Mouse (Mus musculus): ENCODE data around the gene S1pr3.

The S1pr3 gene

DNA sequence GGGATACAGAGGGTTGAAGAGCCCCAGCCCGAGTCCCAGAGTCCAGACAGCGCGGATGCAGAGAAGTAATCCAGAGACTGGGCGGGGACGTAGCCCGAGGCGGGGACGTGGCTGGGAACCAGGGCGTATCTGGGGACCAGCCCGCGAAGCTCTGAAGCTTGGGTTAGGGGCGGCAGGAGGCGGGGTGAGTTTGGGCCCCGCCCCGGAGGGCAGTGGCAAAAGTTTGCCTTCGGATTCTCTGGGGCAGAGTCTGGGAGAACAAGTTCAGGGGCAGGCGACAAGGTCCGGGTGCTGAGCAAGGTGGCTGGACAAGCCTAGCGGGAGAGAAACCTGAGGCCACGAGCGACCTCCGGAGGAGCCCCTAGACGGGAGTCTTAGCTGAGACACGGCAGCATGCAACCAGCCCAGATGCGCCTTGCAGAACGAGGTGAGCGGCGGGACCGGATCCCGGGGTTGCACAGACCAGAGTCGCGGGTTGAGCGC, at the start of gene S1pr3:
Gene S1pr3, plus strand, starts transcription at position 121 of the 483 bp plus-strand sequence.
- no peak for DNase-seq (ENCODE audit: low spot score)

DNA sequence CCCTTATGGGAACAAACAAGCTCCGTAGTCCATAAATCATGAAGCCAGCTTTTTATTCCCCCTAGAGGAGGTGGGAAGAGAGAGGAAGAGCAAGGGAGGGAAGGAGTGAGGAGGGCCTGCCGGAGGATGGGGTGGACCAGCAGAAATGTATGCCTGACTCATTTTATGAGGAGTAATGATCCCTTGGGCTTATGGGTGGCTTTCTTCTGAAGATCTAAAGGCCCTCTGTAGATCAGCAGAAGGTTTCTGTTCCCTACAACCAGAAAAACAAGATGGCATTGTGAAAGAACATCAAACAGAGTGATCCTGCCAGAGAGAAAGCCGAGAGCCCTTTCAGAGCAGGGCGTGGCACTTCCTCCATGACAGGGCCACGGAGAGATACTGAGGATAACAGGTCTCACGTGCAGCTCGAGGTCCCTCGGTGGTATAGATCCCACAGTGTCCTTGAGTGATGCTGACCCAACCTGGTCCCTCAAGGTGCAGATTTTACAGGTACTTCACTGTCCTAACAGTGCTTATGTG, 47.9 kb upstream of the S1pr3 start:
- no peak for DNase-seq (ENCODE audit: low spot score)

DNA sequence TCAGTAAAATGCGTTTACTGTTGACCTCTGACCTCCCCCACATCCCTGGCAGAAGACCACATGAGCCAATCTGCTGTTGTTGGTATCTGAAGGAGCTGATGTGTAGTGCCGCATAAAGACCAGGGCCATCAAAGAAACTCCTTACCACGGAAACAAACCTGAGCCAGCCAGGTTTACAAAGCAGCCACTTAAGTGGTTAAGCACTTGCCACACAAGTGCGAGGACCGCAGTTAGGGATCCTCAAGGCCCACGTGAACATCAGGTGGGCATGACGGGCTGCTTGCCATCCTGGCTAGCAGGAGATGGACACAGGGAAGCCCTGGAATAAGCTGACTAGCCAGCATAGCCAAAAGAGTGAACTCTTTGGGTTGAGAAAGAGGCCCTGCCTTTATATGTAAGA, 45.0 kb upstream of the S1pr3 start:
- no peak for DNase-seq (ENCODE audit: low spot score)

DNA sequence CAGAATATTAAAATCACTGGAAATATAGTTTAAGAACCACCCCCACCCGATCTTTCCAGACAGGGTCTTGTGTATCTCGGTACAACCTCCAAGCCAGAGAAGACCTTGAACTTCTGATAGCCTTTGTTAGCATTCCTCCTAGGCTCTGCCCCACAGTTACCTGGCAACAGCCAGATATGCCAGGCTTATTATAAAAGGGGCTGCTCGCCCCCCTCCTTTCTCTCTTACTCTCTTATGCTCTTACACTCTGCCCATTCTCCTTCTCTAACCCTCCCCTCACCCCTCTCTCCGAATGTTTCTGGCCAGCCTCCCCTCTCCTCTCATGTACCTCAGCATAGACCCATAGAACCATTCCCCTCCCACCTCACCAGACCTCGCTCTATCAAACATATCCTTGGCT, 44.5 kb upstream of the S1pr3 start:
- DNase-seq (ENCODE audit: low spot score) = no peak

DNA sequence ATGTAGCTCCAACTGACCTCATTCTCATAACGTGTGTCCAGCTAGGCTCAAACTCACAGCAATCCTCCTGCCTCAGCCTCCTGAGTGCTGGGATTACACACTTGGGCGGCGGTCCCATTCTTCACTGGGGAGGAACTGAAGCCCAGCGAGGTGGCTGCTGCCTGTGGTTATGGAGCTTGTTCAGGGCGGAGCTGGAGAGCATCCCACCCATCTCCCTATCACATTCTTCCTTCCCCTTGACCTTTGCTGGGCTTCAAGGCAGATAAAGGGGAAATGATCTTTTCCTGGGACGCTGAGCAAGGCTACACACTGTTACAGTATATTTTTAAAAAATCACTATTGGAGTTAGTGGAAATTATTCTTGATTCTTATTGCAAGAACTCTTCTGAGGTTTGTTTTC, 43.2 kb upstream of the S1pr3 start:
- DNase-seq (ENCODE audit: low spot score) = no peak

DNA sequence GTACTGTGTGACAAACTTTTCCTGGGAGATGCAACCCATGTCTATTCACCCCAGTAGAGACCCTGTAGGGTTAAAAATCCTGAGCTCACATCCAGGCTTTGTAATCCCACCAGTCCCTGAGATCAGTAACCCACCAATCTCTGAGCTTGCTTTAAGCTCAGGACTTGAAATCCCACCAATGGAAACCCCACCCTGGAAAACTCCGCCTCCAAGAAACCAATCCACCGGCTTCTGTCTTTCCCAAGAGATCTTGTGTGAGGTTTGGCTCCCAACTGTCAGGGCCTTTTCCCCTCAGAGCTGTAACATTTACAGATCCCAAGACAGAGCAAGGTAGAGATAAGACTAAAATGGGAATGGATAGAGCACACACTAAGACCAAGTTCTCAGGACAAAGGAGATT, 40.1 kb upstream of the S1pr3 start:
- DNase-seq (ENCODE audit: low spot score) = no peak

DNA sequence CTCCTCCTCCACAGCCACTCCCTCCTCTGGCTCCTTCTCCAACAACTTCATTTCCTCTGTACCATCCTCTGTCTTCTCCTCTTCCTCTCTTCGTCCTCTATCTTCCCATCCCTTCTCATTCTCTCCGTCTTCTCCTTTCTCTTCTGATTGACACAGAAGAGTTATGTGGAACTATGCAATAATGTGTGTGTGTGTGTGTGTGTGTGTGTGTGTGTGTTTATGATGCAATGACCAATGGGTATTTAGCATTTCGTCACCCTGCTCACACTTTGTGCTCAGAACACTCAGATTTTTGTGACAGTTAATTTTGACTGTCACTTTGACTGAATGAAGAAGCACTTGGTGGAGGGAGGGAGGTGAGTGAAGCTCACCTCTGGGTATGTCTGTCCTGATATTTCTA, 39.1 kb upstream of the S1pr3 start:
- DNase-seq (ENCODE audit: low spot score) = no peak

DNA sequence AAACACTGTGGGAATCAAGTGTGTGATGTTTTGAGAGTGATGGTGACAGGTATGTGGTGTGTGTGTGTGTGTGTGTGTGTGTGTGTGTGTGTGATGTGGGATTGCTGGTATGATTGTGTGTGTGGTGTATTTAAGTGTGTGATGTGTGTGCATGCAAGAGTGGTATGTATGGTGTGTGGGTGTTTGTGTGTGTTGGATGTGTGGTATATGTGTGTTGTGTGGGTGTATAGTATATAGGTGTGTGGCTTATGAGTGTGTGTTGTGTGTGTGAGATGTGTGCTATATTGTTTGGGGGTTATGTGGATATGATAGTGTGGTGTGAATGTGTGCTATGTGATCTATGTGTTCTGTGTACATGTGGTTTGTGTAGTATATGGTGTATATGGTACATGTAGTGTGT, 35.4 kb upstream of the S1pr3 start:
- no peak for DNase-seq (ENCODE audit: low spot score)

DNA sequence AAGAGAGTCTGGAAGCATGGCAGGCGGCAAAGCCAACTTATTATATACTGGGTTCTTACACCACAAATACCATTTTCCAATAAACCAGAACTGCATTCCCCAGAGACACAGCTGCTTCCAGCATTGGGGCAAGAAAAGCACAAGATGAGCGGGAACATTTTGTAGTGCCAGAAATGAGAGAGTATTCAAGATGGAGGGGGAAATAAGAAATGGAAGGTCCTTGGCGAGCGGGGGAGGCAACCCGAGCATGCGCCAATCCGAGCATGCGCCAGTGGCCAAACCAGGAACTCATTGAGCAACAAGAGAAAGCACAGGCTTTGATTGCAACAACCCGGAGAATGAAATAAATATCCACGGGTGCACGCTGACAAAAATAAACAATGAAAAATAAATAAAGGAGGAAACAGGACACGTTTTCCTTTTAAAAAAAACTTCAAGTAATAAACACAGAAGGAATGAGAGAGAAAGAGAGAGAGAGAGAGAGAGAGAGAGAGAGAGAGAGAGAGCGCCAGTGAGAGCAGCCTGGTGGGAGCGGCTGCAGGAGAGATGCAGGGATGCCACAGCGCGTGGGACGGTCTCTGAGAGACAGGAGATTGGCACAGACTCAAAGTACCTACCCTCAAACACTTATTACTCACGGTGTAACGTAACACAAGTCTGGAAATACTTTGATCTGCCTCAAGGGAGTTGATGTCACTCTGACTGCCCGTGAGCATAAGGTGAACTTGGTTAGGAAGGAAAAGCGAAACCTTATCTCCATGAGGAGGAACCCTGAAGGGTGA, 34.2 kb upstream of the S1pr3 start:
- DNase-seq (ENCODE audit: low spot score) = no peak

DNA sequence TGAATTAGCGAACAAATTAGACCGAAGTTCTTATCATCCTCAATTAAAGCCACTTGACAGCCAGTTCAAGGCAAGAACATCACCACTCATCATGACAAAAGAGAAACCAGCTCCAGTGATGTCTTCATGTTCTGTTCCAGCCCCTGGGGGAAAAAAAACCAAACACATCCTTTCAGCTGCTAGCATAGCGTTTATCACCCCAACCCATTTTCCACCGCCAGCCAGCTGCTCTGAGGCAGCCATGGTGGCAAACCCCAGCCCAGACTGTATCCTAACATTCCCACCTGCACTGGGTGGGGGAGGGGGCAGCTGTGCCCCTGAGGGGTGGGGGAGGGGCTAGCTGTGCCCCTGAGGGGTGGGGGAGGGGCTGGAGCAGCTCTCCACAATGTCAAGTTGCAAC, 30.3 kb upstream of the S1pr3 start:
- DNase-seq (ENCODE audit: low spot score) = no peak

DNA sequence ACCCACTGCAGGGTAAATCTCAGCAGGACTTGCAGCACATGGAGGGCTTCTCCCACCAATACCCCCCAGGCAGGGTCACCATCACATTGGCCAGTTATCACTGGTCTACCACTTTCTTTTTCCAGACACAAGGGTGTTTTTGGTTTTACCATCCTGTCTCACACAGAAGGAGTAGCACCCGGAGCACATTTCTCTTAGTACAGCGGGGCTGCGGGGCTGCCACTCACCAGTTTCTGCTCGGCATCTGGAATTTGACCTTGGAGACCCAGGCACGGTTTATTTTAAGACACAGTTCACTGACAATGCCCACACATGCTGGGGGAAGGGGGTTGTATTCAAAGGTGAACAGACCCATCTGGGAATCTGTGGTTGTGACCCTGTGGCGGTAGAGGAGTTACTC, 28.8 kb upstream of the S1pr3 start:
- no peak for DNase-seq (ENCODE audit: low spot score)

DNA sequence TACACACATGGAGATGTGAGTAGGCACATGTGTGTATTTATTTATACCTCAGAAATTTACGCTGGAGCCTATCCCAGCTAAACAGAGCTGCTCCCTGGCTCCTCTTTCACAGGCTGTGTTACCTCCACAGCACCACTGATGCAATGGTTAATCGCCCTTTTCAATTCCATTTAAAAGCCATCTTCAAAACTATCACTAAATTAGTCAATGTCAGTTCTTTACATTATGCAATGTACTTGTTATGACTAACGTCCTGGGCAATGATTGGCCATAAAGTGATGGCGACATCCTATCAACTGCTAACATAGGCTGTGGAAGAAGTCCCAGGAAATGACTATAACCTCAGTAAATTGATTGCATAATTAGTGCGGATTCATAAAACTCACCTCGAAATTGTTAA, 26.9 kb upstream of the S1pr3 start:
- no peak for DNase-seq (ENCODE audit: low spot score)

DNA sequence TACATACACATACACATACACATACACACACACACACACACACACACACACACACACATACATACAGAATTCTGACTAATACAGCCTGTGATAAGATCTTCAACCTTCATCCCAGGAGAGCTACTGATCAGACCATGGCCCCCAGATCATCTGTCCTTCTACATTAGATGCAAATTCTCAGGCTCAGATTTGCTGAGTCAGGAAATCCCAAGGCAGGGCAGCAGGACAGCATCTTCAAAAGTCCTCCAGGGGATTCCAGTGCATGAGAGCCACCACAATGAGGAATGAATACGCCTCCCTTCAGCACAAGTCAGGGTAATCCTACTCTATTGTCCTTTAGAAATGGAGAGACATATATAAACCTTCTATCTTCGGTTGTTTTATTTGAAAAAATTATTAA, 23.5 kb upstream of the S1pr3 start:
- no peak for DNase-seq (ENCODE audit: low spot score)

DNA sequence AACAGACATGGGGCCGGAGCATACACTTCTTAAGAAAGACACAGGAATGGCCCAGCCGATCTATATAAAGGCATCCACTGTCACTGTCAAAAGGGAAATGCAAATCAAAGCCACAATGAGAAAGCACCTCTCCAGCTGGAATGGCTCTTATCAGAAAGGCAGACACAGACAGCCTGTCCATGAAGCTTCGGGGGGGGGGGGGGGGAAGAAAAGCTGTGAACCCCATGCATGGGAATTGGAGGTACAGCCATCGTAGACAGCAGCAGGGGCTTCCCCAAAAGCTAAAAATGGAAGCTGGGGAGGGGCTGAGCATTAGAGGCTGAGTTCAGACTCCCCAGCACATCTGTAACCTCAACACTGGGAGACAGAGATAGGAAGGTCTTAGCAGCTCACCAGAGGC, 20.5 kb upstream of the S1pr3 start:
- no peak for DNase-seq (ENCODE audit: low spot score)

DNA sequence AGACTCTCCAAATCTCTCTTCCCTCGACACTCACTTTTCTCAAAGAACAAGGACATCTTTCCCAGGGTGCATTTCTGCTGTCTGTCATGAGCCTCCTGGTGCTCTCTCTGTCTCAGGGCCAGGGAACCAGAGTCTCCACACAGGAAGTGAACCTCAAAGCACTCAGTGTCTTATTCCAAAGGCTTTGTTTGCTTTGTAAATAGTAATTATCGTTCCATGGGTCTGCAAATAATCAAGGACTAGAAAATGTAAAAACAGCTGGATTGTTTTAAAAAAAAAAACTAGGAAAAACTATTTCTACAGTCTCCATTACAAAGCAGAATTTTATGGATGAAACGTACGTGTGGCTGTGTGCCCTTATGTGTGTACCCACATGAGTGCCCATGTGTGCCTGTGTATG, 18.0 kb upstream of the S1pr3 start:
- no peak for DNase-seq (ENCODE audit: low spot score)

DNA sequence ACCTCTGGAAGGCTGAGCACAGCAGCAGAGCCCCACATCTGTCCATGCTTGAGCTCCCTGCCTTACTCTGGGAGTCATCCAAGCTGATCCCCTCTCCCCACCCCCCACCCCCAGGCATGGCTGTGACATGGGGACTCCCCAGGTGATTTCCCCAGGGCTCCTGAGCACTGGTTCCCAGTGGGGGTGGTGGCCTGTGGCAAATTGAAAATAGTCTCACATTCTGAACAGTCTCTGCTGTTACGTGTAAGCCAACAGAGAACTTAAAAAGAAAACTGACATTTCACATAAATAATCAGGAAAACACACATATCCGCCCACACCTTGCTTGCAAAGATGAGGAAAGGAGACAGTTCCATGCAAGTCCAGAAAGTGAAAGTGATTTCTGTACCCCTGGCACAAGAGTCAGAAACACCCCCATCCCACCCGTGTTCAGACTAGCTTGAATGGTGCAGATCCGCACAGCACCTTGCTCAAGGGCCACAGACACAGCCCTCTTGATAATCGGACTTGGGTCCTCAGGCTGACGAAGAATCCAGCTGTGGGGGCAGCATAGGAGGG, 17.0 kb upstream of the S1pr3 start:
- DNase-seq (ENCODE audit: low spot score) = no peak

DNA sequence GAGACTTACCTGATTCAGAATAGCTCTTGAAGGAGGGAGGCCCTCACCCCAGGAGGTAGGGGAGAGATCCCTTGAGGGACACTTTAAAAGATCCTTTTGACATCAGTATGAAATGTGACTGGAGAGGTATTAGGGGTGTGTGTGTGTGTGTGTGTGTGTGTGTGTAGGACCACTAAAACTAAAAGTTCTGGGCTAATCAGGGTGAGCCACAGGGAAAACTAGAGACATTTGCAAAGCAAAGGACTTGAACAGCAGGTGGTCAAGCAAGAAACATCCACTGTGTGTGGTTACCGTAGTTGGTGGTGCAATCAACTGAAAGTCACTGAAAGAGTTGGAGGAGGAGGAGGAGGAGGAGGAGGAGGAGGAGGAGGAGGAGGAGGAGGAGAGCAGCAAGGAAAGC, 16.2 kb upstream of the S1pr3 start:
- no peak for DNase-seq (ENCODE audit: low spot score)

DNA sequence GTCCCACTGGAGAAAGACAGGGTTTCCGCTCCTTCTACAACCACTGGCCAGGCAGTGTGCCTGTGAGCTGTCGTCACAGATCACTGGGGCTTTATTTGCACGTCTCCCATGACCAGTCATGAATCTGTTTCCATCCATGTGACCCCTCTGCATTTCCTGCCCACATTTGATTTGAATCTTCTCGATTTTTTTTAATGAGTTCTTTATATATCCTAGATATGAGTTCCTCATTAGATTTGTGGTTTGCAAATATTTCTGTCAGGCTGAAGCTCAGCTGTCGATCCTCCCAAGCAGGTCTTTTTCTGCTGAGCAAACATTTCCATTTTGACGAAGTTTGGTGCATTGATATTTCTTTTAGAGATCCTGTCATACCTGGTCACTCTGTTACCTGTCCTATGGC, 10.6 kb upstream of the S1pr3 start:
- no peak for DNase-seq (ENCODE audit: low spot score)

DNA sequence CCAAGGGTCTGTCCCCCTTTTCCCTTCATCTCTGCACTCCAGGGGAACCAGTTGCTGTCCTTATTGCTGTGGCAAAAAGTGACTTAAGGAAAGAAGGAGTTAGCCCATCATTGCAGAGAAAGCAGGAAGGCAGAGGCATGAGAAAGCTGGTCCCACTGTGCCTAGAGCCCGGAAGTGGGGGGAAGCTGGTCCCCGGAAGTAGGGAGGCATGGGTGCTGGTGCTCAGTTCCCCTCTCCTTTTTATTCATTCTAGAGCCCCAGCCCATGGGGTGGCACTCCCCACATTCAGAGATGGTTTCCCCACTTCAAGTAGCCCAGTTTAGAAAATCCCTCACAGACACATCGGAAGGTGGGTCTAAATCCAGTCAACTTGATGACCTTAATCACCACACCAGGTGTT, 8.9 kb upstream of the S1pr3 start:
- DNase-seq (ENCODE audit: low spot score) = no peak

DNA sequence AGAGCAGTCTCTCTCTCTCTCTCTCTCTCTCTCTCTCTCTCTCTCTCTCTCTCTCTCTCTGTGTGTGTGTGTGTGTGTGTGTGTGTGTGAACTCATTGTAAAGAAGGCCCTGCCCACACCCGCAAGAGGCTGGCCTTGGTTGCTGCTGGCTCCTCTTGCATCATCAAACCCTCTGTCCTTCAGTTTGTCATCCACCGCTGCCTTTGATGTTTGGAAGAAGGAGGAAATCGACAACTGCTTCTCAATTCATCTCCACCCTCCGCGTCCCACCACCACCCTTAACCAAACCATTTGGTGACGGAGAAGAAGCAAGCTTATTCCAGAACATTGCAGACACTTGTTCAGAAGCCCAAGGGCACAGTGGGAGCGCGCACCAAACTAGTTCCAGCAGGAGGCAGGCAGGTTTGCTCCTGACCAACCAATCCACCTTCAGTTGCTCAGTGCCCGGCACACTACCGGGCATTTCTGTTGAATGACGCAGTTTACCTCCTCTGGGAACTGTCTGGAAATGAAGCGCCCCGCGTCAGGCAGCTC, 8.2 kb upstream of the S1pr3 start:
- DNase-seq (ENCODE audit: low spot score) = peak; percentile 57

DNA sequence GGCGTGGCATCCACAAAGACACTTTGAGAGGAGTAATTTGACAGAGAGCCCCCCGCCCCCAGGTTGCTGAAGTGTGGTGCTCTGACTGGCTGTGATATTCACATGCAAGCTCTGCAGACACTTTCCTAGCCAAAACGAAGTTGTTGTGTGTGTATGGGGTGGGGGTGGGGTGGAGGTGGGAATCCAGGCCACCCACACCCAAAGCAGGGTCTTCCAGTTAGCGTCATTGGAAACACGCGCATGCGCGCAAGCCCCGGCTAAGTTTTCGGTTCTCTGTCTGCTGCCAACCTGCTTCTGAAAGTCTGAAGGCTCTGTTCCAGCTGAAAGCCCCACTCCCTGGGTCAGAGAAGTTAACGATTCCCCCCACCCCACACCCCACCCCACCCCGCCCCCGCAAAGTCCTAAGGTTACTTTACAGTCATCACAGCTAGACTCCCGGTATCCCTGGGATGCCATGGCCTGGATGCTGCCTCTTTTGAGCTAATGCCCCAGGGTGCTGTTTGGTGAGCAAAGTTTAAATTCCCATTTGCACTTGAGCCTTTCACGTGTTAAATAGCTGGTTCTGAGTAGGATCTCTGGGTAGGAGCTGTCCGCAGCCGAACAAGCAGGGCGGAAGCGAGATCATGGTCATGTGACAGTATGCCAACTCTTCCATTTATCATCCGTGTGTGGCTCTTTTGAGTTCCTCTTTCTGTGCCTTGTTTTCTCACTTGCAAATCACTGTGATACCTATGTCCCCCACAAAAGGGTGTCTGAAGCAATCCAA, 7.5 kb upstream of the S1pr3 start:
- DNase-seq (ENCODE audit: low spot score) = peak; percentile 19

DNA sequence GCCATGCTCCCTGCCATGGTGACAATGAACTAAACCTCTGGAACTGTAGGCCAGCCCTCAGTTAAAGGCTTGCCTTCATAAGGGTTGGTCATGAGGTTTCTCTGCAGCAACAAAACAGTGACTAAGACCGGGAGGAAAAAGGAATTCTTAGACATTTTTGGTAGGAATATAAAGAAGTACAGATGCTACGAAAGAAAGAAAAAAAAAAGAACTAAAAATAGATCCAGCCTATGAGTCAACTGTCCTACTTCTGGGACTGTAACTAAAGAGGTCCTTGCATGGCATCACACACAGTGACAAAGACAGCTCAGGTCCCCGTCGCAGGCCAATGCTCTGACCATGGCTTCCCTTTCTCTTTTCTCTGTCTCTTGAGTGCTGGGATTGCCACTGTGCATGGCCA, 3.9 kb upstream of the S1pr3 start:
- no peak for DNase-seq (ENCODE audit: low spot score)
